Mouse (Mus musculus): ENCODE results near the gene Cdk19. TPM values are rescaled to one million over a fixed set of nuclear protein-coding genes. Genes with fewer than 3 reads are reported as not detected.

Cdk19 gene
- polyA plus RNA-seq, 1 experiment from 2014 or later = 19.6 TPM

GRCm38 (mm10) chr10:40450171-40450570 is 110.8 kb downstream of the Cdk19 start:
- ATAC-seq = no peak
- H3K9me3 ChIP-seq (ENCODE audit: control insufficient read depth, low read length) = no peaks in the 10 kb centered on the region
- no peaks in the 10 kb centered on the region for H3K27me3 ChIP-seq (replicated peaks; ENCODE audit: control insufficient read depth, insufficient read depth, low read length)
- no peak overlapping the region for H3K27ac ChIP-seq (ENCODE audit: low read length)
- WGBS = 94% methylated on average over 4 of the region's 4 CpGs
- H3K9ac ChIP-seq (replicated peaks; ENCODE audit: low read depth, low read length) = no peak overlapping the region
- H3K4me1 ChIP-seq (replicated peaks; ENCODE audit: control insufficient read depth, insufficient read depth, low read length) = peaks cover 18% of the 10 kb centered on the region
- no peak overlapping the region for H3K4me3 ChIP-seq (replicated peaks; ENCODE audit: low read length)
- H3K4me2 ChIP-seq (ENCODE audit: low read length) = no peak overlapping the region
- H3K36me3 ChIP-seq (ENCODE audit: control insufficient read depth, insufficient read depth) = no peaks in the 10 kb centered on the region

- H3K27me3 ChIP-seq (replicated peaks; ENCODE audit: control insufficient read depth, insufficient read depth, low read length) = no peaks in the 10 kb centered on the region
- H3K36me3 ChIP-seq (ENCODE audit: control insufficient read depth, insufficient read depth) = no peaks in the 10 kb centered on the region
- 95% methylated on average over 1 of the region's 1 CpGs for WGBS
Observed at GRCm38 (mm10) chr10:40457116-40457515, 117.8 kb downstream of the Cdk19 start.

GRCm38 (mm10) chr10:40459141-40459540 is 119.8 kb downstream of the Cdk19 start:
- Histone ChIP-seq H3K4me1 (replicated peaks; ENCODE audit: control insufficient read depth, insufficient read depth, low read length) (no peaks in the 10 kb centered on the region), H3K36me3 (ENCODE audit: control insufficient read depth, insufficient read depth) (no peaks in the 10 kb centered on the region), H3K4me3 (replicated peaks; ENCODE audit: low read length) (no peak overlapping the region), H3K9ac (replicated peaks; ENCODE audit: low read depth, low read length) (no peak overlapping the region), H3K9me3 (ENCODE audit: control insufficient read depth, low read length) (no peaks in the 10 kb centered on the region), H3K4me2 (ENCODE audit: low read length) (no peak overlapping the region), H3K27me3 (replicated peaks; ENCODE audit: control insufficient read depth, insufficient read depth, low read length) (no peaks in the 10 kb centered on the region), H3K27ac (ENCODE audit: low read length) (no peak overlapping the region)
- WGBS = 91% methylated on average over 17 of the region's 17 CpGs
- no peak for ATAC-seq

More at GRCm38 (mm10) chr10:40457116-40457515, 117.8 kb downstream of the Cdk19 start:
- Histone ChIP-seq H3K27ac (ENCODE audit: low read length) (no peak overlapping the region), H3K4me2 (ENCODE audit: low read length) (no peak overlapping the region), H3K9me3 (ENCODE audit: control insufficient read depth, low read length) (no peaks in the 10 kb centered on the region), H3K4me1 (replicated peaks; ENCODE audit: control insufficient read depth, insufficient read depth, low read length) (no peaks in the 10 kb centered on the region), H3K4me3 (replicated peaks; ENCODE audit: low read length) (no peak overlapping the region), H3K9ac (replicated peaks; ENCODE audit: low read depth, low read length) (no peak overlapping the region)
- ATAC-seq = no peak

GRCm38 (mm10) chr10:40461362-40461761 is 122.0 kb downstream of the Cdk19 start:
- H3K4me2 ChIP-seq (ENCODE audit: low read length) = no peak overlapping the region
- H3K36me3 ChIP-seq (ENCODE audit: control insufficient read depth, insufficient read depth) = no peaks in the 10 kb centered on the region
- no peaks in the 10 kb centered on the region for H3K27me3 ChIP-seq (replicated peaks; ENCODE audit: control insufficient read depth, insufficient read depth, low read length)
- no peaks in the 10 kb centered on the region for H3K9me3 ChIP-seq (ENCODE audit: control insufficient read depth, low read length)
- H3K27ac ChIP-seq (ENCODE audit: low read length) = no peak overlapping the region
- H3K9ac ChIP-seq (replicated peaks; ENCODE audit: low read depth, low read length) = no peak overlapping the region
- WGBS = 93% methylated on average over 6 of the region's 6 CpGs
- no peak for ATAC-seq
- H3K4me1 ChIP-seq (replicated peaks; ENCODE audit: control insufficient read depth, insufficient read depth, low read length) = no peaks in the 10 kb centered on the region
- H3K4me3 ChIP-seq (replicated peaks; ENCODE audit: low read length) = no peak overlapping the region

GRCm38 (mm10) chr10:40462257-40462656 is 122.9 kb downstream of the Cdk19 start:
- H3K4me1 ChIP-seq (replicated peaks; ENCODE audit: control insufficient read depth, insufficient read depth, low read length) = no peaks in the 10 kb centered on the region
- no peaks in the 10 kb centered on the region for H3K36me3 ChIP-seq (ENCODE audit: control insufficient read depth, insufficient read depth)
- no peak for ATAC-seq
- no peaks in the 10 kb centered on the region for H3K27me3 ChIP-seq (replicated peaks; ENCODE audit: control insufficient read depth, insufficient read depth, low read length)
- no peak overlapping the region for H3K27ac ChIP-seq (ENCODE audit: low read length)
- WGBS = 49% methylated on average over 3 of the region's 3 CpGs
- H3K4me2 ChIP-seq (ENCODE audit: low read length) = no peak overlapping the region
- no peak overlapping the region for H3K9ac ChIP-seq (replicated peaks; ENCODE audit: low read depth, low read length)
- H3K9me3 ChIP-seq (ENCODE audit: control insufficient read depth, low read length) = no peaks in the 10 kb centered on the region
- H3K4me3 ChIP-seq (replicated peaks; ENCODE audit: low read length) = no peak overlapping the region

- H3K4me1 ChIP-seq (replicated peaks; ENCODE audit: control insufficient read depth, insufficient read depth, low read length) = no peaks in the 10 kb centered on the region
- H3K36me3 ChIP-seq (ENCODE audit: control insufficient read depth, insufficient read depth) = no peaks in the 10 kb centered on the region
- H3K9me3 ChIP-seq (ENCODE audit: control insufficient read depth, low read length) = no peaks in the 10 kb centered on the region
- no peak overlapping the region for H3K27ac ChIP-seq (ENCODE audit: low read length)
- no peak overlapping the region for H3K4me2 ChIP-seq (ENCODE audit: low read length)
- no peak overlapping the region for H3K9ac ChIP-seq (replicated peaks; ENCODE audit: low read depth, low read length)
- no peak for ATAC-seq
- no peak overlapping the region for H3K4me3 ChIP-seq (replicated peaks; ENCODE audit: low read length)
- no peaks in the 10 kb centered on the region for H3K27me3 ChIP-seq (replicated peaks; ENCODE audit: control insufficient read depth, insufficient read depth, low read length)
- 84% methylated on average over 8 of the region's 8 CpGs for WGBS
Observed at GRCm38 (mm10) chr10:40467174-40467911, 128.0 kb downstream of the Cdk19 start.

GRCm38 (mm10) chr10:40467912-40468254 is 128.5 kb downstream of the Cdk19 start:
- 93% methylated on average over 1 of the region's 1 CpGs for WGBS
- no peak overlapping the region for H3K4me3 ChIP-seq (replicated peaks; ENCODE audit: low read length)

GRCm38 (mm10) chr10:40469145-40469544 is 129.8 kb downstream of the Cdk19 start:
- Histone ChIP-seq H3K4me3 (replicated peaks; ENCODE audit: low read length) (no peak overlapping the region), H3K27ac (ENCODE audit: low read length) (no peak overlapping the region), H3K4me1 (replicated peaks; ENCODE audit: control insufficient read depth, insufficient read depth, low read length) (no peaks in the 10 kb centered on the region), H3K9ac (replicated peaks; ENCODE audit: low read depth, low read length) (no peak overlapping the region), H3K36me3 (ENCODE audit: control insufficient read depth, insufficient read depth) (peaks cover 4% of the 10 kb centered on the region; the same call in 1 of the 2 replicates), H3K27me3 (replicated peaks; ENCODE audit: control insufficient read depth, insufficient read depth, low read length) (no peaks in the 10 kb centered on the region), H3K4me2 (ENCODE audit: low read length) (no peak overlapping the region), H3K9me3 (ENCODE audit: control insufficient read depth, low read length) (no peaks in the 10 kb centered on the region)
- 95% methylated on average over 2 of the region's 2 CpGs for WGBS
- ATAC-seq = no peak

More at GRCm38 (mm10) chr10:40467912-40468254, 128.5 kb downstream of the Cdk19 start:
- Histone ChIP-seq H3K4me2 (ENCODE audit: low read length) (no peak overlapping the region), H3K4me1 (replicated peaks; ENCODE audit: control insufficient read depth, insufficient read depth, low read length) (no peaks in the 10 kb centered on the region), H3K36me3 (ENCODE audit: control insufficient read depth, insufficient read depth) (peaks cover 4% of the 10 kb centered on the region; the same call in 1 of the 2 replicates), H3K9ac (replicated peaks; ENCODE audit: low read depth, low read length) (no peak overlapping the region), H3K9me3 (ENCODE audit: control insufficient read depth, low read length) (no peaks in the 10 kb centered on the region), H3K27ac (ENCODE audit: low read length) (no peak overlapping the region), H3K27me3 (replicated peaks; ENCODE audit: control insufficient read depth, insufficient read depth, low read length) (no peaks in the 10 kb centered on the region)
- no peak for ATAC-seq

GRCm38 (mm10) chr10:40476535-40477285 is 137.3 kb downstream of the Cdk19 start:
- no peak overlapping the region for H3K27ac ChIP-seq (ENCODE audit: low read length)
- 87% methylated on average over 5 of the region's 5 CpGs for WGBS
- ATAC-seq = no peak
- peaks cover 15% of the 10 kb centered on the region for H3K36me3 ChIP-seq (ENCODE audit: control insufficient read depth, insufficient read depth)
- no peak overlapping the region for H3K4me2 ChIP-seq (ENCODE audit: low read length)
- H3K9ac ChIP-seq (replicated peaks; ENCODE audit: low read depth, low read length) = no peak overlapping the region
- H3K27me3 ChIP-seq (replicated peaks; ENCODE audit: control insufficient read depth, insufficient read depth, low read length) = no peaks in the 10 kb centered on the region
- H3K4me1 ChIP-seq (replicated peaks; ENCODE audit: control insufficient read depth, insufficient read depth, low read length) = no peaks in the 10 kb centered on the region
- no peak overlapping the region for H3K4me3 ChIP-seq (replicated peaks; ENCODE audit: low read length)
- H3K9me3 ChIP-seq (ENCODE audit: control insufficient read depth, low read length) = no peaks in the 10 kb centered on the region

Data from forebrain, embryonic 16.5 days (tissue).